Mouse (Mus musculus): Measurements from ENCODE around the gene Cdh15. TPM values are rescaled to one million over a fixed set of nuclear protein-coding genes. Genes with fewer than 3 reads are reported as not detected.

The Cdh15 gene
- total and polyA plus RNA-seq, 3 experiments, result not detected

DNA sequence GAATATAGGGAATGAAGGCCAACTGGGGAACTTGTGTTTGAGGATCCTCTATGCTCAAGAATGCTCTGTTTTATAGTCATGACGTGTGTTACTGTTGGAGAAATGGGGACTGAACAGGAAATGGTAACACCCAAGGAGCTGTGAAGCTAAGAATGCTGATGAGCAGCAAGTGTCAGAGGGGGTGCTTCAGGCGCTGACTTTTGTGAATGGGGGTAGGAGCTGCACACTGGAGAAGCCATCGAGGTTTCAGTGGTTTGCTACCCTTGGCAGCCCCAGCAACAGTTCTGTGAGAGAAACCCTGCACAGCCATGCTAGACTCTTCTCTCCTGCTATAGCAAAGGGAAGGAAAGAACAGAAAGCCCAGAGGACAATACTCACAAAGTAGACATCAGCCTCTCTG is 64.4 kb downstream of the Cdh15 start:
- H3K27ac ChIP-seq, result no peak overlapping the region
- H3K4me3 ChIP-seq, result no peak overlapping the region
- peaks cover 8% of the 10 kb centered on the region for H3K4me1 ChIP-seq (ENCODE audit: control insufficient read depth, insufficient read depth, low read length)
- H3K79me2 ChIP-seq (replicated peaks; ENCODE audit: control insufficient read depth, insufficient read depth, low read length), result peaks cover 4% of the 10 kb centered on the region; the same call in 1 of the 2 replicates
- DNase-seq, result no peak
- TF ChIP-seq CTCF (IDR thresholded peaks at IDR 0.05) (no peak), POLR2A (IDR thresholded peaks at IDR 0.05; ENCODE audit: insufficient read depth, low read depth, low read length) (no peak), EP300 (IDR thresholded peaks at IDR 0.05; ENCODE audit: insufficient read depth, low read depth, low read length) (no peak)
- WGBS, result 56% methylated on average over 3 of the region's 3 CpGs
- H3K36me3 ChIP-seq (ENCODE audit: control insufficient read depth, insufficient read depth, low read length), result peaks cover 2% of the 10 kb centered on the region
- intact Hi-C loops (cut with DNase I), result loop anchor here (5.0 kb wide), 1 partner anchor 65 kb away; no protein-coding TSS in a partner anchor
- H3K27me3 ChIP-seq (ENCODE audit: control insufficient read depth, insufficient read depth, low read length), result no peaks in the 10 kb centered on the region
- no peak overlapping the region for H3K9ac ChIP-seq (ENCODE audit: low read depth, low read length)

DNA sequence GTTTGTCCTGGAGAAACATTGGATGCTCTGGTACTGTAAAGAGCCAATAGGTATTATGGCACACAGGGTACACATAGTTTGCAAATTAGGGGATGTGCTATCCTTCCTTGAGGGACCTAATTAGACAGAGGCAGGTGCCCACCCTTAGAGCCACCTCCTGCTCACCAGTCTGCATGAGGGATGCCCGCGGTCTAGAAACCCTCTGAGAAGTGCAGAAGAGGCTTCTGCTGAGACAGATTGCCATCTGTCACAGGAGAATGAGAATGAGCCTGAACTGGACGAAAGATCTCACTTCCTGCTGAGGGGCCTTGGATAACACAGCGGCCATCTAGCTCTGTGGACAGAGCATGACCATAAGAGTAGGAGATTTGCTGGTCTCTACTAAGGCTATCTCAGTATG is 65.1 kb downstream of the Cdh15 start:
- no peak overlapping the region for H3K4me3 ChIP-seq
- TF ChIP-seq CTCF (IDR thresholded peaks at IDR 0.05) (no peak), EP300 (IDR thresholded peaks at IDR 0.05; ENCODE audit: insufficient read depth, low read depth, low read length) (no peak), POLR2A (IDR thresholded peaks at IDR 0.05; ENCODE audit: insufficient read depth, low read depth, low read length) (no peak)
- intact Hi-C loops (cut with DNase I), result loop anchor here (5.0 kb wide), 1 partner anchor 64 kb away; no protein-coding TSS in a partner anchor
- no peak overlapping the region for H3K9ac ChIP-seq (ENCODE audit: low read depth, low read length)
- H3K79me2 ChIP-seq (replicated peaks; ENCODE audit: control insufficient read depth, insufficient read depth, low read length), result peaks cover 4% of the 10 kb centered on the region; the same call in 1 of the 2 replicates
- peaks cover 10% of the 10 kb centered on the region for H3K4me1 ChIP-seq (ENCODE audit: control insufficient read depth, insufficient read depth, low read length)
- WGBS, result 81% methylated on average over 4 of the region's 4 CpGs
- H3K27me3 ChIP-seq (ENCODE audit: control insufficient read depth, insufficient read depth, low read length), result no peaks in the 10 kb centered on the region
- H3K27ac ChIP-seq, result no peak overlapping the region
- H3K36me3 ChIP-seq (ENCODE audit: control insufficient read depth, insufficient read depth, low read length), result peaks cover 2% of the 10 kb centered on the region
- DNase-seq, result no peak

- peaks cover 4% of the 10 kb centered on the region; the same call in 1 of the 2 replicates for H3K79me2 ChIP-seq (replicated peaks; ENCODE audit: control insufficient read depth, insufficient read depth, low read length)
- 43% methylated on average over 3 of the region's 3 CpGs for WGBS
- H3K9ac ChIP-seq (ENCODE audit: low read depth, low read length), result no peak overlapping the region
- no peaks in the 10 kb centered on the region for H3K27me3 ChIP-seq (ENCODE audit: control insufficient read depth, insufficient read depth, low read length)
- peak overlapping the region; percentile 81 for H3K27ac ChIP-seq
- H3K36me3 ChIP-seq (ENCODE audit: control insufficient read depth, insufficient read depth, low read length), result peaks cover 2% of the 10 kb centered on the region
- no peak overlapping the region for H3K4me3 ChIP-seq
- DNase-seq, result no peak
- peaks cover 20% of the 10 kb centered on the region for H3K4me1 ChIP-seq (ENCODE audit: control insufficient read depth, insufficient read depth, low read length)
- TF ChIP-seq POLR2A (IDR thresholded peaks at IDR 0.05; ENCODE audit: insufficient read depth, low read depth, low read length) (no peak), EP300 (IDR thresholded peaks at IDR 0.05; ENCODE audit: insufficient read depth, low read depth, low read length) (no peak), CTCF (IDR thresholded peaks at IDR 0.05) (no peak)
- intact Hi-C loops (cut with DNase I), result no loop called here
These were observed 69.0 kb downstream of the Cdh15 start for GRCm38 (mm10) chr8:122916766-122917165.

Other genes starting within 250 kb of the Cdh15 start
- gene Galns, start 236.5 kb upstream of the Cdh15 start, total RNA-seq (2021), result 1 to 10 TPM; 3.1 to 3.2 TPM
- gene Galns, start 236.5 kb upstream of the Cdh15 start, polyA plus RNA-seq (2012; rRNA removed), result 4.9 and 5.0 TPM in 2 replicates
- 10 to 100 TPM; 58.6 to 65.4 TPM for gene Trappc2l, start 236.3 kb upstream of the Cdh15 start, total RNA-seq (2021)
- 161 and 207 TPM in 2 replicates for gene Trappc2l, start 236.3 kb upstream of the Cdh15 start, polyA plus RNA-seq (2012; rRNA removed)
- gene Pabpn1l, start 225.2 kb upstream of the Cdh15 start, total RNA-seq (2021), result under 1 TPM in 1 of 2 experiments, not detected in 1; 0.52 TPM
- gene Pabpn1l, start 225.2 kb upstream of the Cdh15 start, polyA plus RNA-seq (2012; rRNA removed), result 0.10 TPM in 1 of 2 replicates, not detected in the other
- gene Cbfa2t3, start 148.9 kb upstream of the Cdh15 start, total RNA-seq (2021), result 10 to 100 TPM; 21.8 to 22.3 TPM
- 10.2 and 10.9 TPM in 2 replicates for gene Cbfa2t3, start 148.9 kb upstream of the Cdh15 start, polyA plus RNA-seq (2012; rRNA removed)
- gene Acsf3, start 72.5 kb upstream of the Cdh15 start, total RNA-seq (2021), result 10 to 100 TPM; 25.1 to 29.6 TPM
- 25.6 and 33.6 TPM in 2 replicates for gene Acsf3, start 72.5 kb upstream of the Cdh15 start, polyA plus RNA-seq (2012; rRNA removed)
- gene Ankrd11, start 194.3 kb downstream of the Cdh15 start, total RNA-seq (2021), result 10 to 100 TPM; 68.0 to 76.3 TPM
- 34.4 and 48.3 TPM in 2 replicates for gene Ankrd11, start 194.3 kb downstream of the Cdh15 start, polyA plus RNA-seq (2012; rRNA removed)
- 10 to 100 TPM; 74.4 to 88.2 TPM for gene Spg7, start 215.0 kb downstream of the Cdh15 start, total RNA-seq (2021)
- gene Spg7, start 215.0 kb downstream of the Cdh15 start, polyA plus RNA-seq (2012; rRNA removed), result 95.9 and 113 TPM in 2 replicates

All from heart, adult 2 months (tissue).